Mouse (Mus musculus): Measurements from ENCODE around the gene B230104I21Rik.

- no peak for TF ChIP-seq CTCF (IDR thresholded peaks at IDR 0.05)
- no peak for TF ChIP-seq EP300 (IDR thresholded peaks at IDR 0.05)
Measured at GRCm38 (mm10) chr4:154325410-154325809, 10.5 kb upstream of the B230104I21Rik start.
